Mouse (Mus musculus) lung, adult 2 months (tissue): ENCODE data around the gene Ddx25.

Experiments
- CTCF ChIP-seq: fragments of 200-500 bp; IDR thresholded peaks from 2 replicates; pipeline ENCODE4 v1.5.1; 2011; ENCODE audit warnings: mild to moderate bottlenecking, low read length, control low read depth; ENCODE audit not compliant: insufficient read depth
- POLR2A ChIP-seq: fragments of 200-500 bp; IDR thresholded peaks from 2 replicates; pipeline ENCODE4 v1.6.1; 2011; ENCODE audit warnings: low read depth, mild to moderate bottlenecking, control low read depth, low read length, borderline replicate concordance; ENCODE audit errors: extremely low read depth

DNA sequence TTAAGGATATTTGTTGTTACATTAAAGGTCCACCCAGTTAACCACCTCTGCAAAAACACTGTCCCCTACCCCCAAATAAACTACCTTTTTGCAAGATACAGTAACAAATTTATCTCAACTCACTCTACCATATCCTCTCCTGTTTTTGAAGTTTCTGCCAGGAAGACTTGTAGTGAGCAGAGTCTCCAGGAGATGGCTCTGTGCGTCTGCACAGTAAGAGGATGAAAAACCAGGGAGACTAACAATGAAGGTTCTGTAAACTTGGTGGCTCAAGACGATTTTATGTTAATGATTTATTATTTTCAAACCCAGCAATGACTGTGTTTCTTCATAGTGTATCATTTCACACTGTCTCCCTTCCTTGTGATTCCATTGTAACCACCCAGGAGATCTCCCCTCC is 34.6 kb upstream of the Ddx25 start:
- TF ChIP-seq CTCF, result no peak
- no peak for TF ChIP-seq POLR2A
